Mouse (Mus musculus): ENCODE results near the gene Vmn1r130.
"Not testable (repeated sequence)": the region's sequence is repeated elsewhere in the genome, so short reads cannot be mapped to it uniquely, and the experiment has no call there.

Vmn1r130 gene

GRCm38 (mm10) chr7:21511480-21511879 lies at the start of gene Vmn1r130:
Vmn1r130 (plus strand) TSS chr7:21511780.
- not testable (repeated sequence) for DNase-seq

- DNase-seq = not testable (repeated sequence)
These were observed 34.4 kb downstream of the Vmn1r130 start, which contains the start of gene Vmn1r131 for GRCm38 (mm10) chr7:21545990-21546389. Vmn1r131 (minus strand) TSS chr7:21546090.
